Mouse (Mus musculus) bone marrow macrophage, adult 2 months (primary cell): Measurements from ENCODE around the gene A4galt.
"Not testable (repeated sequence)": the region's sequence is repeated elsewhere in the genome, so short reads cannot be mapped to it uniquely, and the experiment has no call there.

Experiments
- CTCF ChIP-seq: IDR thresholded peaks from 2 replicates; pipeline ENCODE4 v1.5.1; 2012; ENCODE audit warnings: low read depth, mild to moderate bottlenecking, low read length, moderate library complexity
- POLR2A ChIP-seq: IDR thresholded peaks from 2 replicates; pipeline ENCODE4 v1.6.1; 2012; ENCODE audit warnings: mild to moderate bottlenecking, low read depth, low read length, borderline replicate concordance

DNA sequence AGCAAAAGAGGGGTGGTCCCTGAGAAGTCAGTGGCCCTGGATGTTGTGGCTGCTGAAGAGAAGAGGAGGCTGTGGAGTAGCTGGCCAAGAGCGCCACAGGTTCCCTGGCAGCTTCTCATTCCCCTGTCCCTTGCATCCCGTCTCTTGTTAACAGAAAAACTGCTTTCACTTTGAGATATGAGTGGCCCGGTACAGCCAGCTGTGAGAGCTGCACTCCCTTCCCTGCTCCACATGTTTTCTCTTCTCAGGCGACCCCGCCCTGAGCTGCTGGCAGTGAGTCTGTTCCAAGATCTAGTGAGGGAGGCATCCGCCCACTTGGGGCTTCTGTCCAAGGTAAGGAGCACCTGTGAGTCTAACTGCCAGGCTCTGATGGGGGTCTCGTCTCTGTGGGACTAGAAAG, 16.9 kb upstream of the A4galt start:
- TF ChIP-seq CTCF, POLR2A: not testable (repeated sequence)
